Mouse (Mus musculus): ENCODE measurements around the gene Sema6c. TPM values are rescaled to one million over a fixed set of nuclear protein-coding genes. Genes with fewer than 3 reads are reported as not detected.
"Not testable (repeated sequence)": the region's sequence is repeated elsewhere in the genome, so short reads cannot be mapped to it uniquely, and the experiment has no call there.

The Sema6c gene
- 10 to 100 TPM; 15.3 to 15.4 TPM for total RNA-seq (2021)
- long read RNA-seq, experiment 1, partial matches to known transcripts: 8 of 21 reads
- long read RNA-seq, experiment 1, other reads (novel, unspliced or antisense): 12 of 21 reads
- long read RNA-seq, experiment 2, partial matches to known transcripts: 8 of 19 reads
- long read RNA-seq, experiment 2, other reads (novel, unspliced or antisense): 10 of 19 reads

DNA sequence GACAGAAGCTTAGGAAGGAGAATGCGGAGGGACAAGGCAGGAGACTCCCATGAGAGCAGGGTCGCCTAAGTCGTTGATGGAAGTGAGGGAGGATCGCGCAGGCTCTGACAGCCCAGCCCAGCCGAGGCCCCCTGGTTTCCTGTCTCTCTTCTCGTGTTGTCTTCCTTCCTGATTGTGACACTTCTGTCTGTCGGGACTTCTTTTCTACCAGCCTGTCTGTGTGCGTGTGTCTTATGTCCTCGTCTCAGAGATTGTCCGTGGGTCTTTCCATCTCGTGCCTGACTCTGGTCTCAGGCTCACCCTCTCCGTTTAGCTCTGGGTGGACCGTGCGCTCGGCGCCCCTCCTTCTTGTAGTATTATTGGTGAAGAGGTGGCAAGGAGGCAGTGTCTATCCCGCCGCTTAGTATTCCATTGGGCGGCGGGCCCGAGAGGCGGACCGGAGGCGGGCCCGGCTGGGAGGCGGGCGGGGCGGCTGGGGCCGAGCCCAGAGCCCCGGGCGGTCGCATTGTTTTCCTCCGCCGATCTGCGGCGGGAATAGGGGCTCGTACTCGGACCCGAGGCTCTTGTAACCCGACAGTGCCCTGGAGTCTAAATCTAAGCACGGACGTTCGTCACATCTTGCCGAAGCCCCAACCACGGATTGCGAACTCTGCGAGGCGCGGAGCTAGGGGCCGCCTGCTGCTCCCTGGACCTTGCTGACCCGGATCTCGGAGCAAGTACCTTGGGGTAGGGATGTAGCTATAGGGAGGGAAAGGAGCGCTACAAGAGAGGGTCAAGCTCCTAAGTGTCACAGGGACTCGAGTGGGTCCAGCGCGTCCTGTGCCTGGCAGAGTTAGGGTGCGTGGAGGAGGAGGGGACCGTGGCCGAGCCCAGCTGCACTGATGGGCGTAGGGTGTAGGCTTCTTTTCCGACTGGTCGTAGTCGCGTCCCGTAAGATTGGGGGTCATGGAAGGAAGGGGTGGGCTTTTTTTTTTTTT lies at the start of gene Sema6c:
TSS of gene Sema6c (plus strand) at position 471 of the 977 bp plus-strand sequence.
- peak; percentile 64 to 74 for DNase-seq (ENCODE audit: low spot score in 2 of 2)

DNA sequence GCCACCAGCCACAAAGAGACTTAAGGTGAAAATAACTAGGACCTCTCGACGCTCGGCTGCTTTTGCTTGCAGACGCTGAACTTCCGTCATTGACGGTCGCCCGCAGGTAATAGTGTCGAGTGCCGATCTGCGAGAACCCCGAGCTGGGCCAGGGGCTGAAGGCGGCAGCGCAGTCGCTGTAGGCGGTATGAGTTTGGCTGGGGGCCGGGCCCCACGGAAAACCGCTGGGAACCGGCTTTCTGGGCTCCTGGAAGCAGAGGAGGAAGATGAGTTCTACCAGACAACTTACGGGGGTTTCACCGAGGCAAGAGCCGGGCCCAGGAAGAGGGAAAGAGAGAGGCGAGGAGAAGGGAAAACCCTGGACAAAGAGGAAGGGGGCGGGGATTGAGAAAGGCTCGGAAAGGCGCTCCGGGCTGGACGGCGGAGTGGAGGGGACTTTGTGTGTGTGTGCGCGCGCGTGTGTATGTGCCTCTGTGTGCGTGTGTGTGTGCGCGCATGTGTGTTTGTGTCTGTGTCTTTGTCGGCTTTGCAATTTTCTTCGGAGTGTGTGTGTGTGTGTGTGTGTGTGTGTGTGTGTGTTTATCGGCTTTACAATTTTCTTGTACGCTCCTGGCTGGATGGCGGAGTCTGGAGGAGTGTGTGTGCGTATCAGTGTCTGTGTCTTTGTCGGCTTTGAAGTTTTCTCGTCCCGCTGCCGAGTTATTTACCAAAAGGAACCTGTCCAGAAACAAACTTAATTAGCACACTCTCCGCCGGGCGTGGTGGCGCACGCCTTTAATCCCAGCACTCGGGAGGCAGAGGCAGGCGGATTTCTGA lies 49.1 kb upstream of the Sema6c start, which contains the start of gene Vps72:
TSS of gene Vps72 (plus strand) at position 112 of the 816 bp plus-strand sequence.
- DNase-seq (ENCODE audit: low spot score in 2 of 2): peak; percentile 49 to 79

GRCm38 (mm10) chr3:95112760-95113159 lies 47.5 kb upstream of the Sema6c start:
- DNase-seq (ENCODE audit: low spot score in 2 of 2): no peak

GRCm38 (mm10) chr3:95117751-95118150 lies 42.5 kb upstream of the Sema6c start:
- DNase-seq (ENCODE audit: low spot score in 2 of 2): no peak

DNA sequence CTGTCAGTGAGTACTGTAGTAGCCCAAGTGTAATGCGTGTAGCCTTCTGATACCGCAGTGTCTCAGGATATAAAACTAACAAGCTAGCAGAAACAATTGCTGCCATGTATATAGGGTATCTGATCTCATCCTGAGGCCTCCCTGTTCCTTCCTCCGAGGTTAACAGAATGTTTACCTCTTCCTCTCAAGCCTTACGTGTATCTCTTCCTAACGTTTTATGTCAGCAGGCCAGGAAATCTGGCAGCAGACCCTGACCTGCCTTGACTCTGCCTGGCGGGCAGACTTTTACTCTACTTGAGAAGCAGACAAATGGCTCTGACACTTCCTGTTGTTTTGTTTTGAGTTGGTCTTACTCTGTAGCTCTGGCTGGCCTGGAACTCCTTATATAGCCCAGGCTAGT lies 38.7 kb upstream of the Sema6c start:
- no peak for DNase-seq (ENCODE audit: low spot score in 2 of 2)

DNA sequence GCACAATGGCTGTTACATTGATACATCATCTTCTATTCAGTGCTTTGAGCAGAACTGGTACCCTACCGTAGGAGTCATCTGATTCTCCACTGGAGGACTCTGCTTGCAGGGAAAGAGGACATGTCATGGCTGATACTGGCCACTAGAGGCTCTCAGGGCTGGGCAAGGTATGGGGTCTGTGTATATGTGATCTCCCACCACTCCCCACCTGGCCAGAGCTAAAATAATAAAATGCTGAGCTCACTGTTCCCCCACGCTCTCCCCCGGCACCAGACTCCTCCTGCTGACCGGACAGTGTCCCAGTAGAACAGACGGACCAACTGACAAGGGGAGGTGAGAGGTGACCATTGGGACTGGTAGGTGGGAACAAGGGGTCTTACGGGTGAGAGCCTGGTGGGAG lies 36.0 kb upstream of the Sema6c start, which contains the start of gene Tmod4:
TSS of gene Tmod4 (plus strand) at position 231 of the 400 bp plus-strand sequence.
- DNase-seq (ENCODE audit: low spot score in 2 of 2): no peak

DNA sequence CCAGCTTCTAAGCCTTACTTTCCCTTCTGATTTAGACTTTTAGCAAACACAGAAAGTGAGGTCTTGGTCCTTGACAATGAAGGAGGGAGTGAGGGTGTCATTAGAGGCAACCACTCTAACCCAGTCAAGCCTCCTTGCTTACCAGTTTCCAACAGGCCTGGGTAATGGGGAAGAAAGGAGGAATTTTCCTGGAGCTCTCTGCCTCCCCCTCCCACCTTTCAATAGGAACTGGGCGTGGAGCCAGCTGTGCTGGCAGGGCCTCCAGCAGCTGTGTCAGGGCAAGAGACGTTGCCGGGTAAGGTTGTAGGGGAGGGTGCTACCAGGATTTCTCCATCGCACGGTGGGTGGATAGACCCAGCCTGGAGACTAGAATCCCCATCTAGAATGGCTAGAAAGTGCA lies 35.3 kb upstream of the Sema6c start:
- peak in 1 of 2 experiments; percentile 55 for DNase-seq (ENCODE audit: low spot score in 2 of 2)

DNA sequence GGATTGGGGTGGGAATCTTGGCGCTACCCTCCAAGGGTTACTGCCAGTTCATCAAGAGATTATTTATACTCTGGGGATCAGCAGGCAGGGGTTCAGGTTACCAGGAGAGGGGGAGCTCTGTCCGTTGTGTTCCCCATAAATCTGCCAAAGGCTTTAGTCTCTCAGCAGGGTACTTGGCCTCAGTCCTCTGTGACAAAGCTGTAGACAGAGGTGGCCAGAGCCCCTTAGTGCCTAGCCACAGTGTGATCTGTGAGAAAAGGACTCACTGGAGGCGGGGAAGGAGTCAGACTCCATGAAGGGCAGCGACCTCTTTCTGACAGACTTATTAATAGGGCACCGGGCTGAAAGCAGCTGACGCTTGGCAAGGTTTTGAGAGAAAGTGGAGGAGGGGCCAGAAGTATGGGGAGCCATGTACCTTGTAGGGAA lies 31.0 kb upstream of the Sema6c start:
- DNase-seq (ENCODE audit: low spot score in 2 of 2): no peak

- no peak for DNase-seq (ENCODE audit: low spot score in 2 of 2)
These were observed 30.2 kb upstream of the Sema6c start for GRCm38 (mm10) chr3:95130081-95130480.

GRCm38 (mm10) chr3:95132389-95132788 lies 27.9 kb upstream of the Sema6c start:
- not testable (repeated sequence) for DNase-seq (ENCODE audit: low spot score in 2 of 2)

DNA sequence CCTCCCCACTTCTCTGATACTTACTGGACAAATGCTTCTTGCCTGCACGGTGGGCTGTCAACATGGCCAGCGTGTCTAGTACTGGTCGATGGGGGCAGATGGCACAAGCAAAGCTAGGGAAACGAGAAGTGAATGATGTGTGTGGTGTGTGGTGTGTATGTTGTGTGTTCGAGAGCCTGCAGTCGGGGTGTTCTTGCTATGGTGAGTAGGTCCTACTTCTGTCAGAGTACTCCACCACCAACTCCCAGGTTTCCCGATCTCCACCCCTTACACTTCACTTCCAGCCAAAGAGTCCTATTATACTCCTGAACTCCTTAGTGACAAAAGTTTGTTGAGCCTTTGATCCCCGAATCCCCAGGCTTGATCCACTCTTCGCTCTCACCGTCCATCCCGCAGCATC lies 27.1 kb upstream of the Sema6c start:
- no peak for DNase-seq (ENCODE audit: low spot score in 2 of 2)

DNA sequence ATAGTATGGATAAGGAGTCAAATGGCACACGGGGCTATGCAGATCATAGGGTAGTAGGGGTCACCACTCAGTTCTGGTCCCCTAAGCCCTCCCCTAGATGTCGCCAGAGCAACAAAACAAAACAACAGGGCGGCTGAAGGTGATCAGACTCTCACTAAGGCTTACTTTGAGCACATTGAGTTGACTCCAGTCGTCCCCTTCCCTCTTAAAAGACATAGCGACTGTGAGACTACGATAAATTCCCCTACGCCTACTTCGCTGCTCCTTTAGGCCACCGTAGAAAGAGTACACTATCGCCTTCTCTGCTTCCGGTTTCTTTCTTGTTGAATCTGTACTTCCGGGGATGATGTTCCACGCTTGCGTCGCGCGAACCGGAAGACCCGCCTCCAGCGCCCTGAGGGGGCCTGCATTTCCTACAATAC lies 26.6 kb upstream of the Sema6c start, which contains the start of the genes Scnm1 and Lysmd1:
TSS of gene Scnm1 (minus strand) at position 332 of the 422 bp plus-strand sequence.
TSS of gene Lysmd1 (plus strand) at position 409 of the 422 bp plus-strand sequence.
- DNase-seq (ENCODE audit: low spot score in 2 of 2): peak; percentile 37 to 78

DNA sequence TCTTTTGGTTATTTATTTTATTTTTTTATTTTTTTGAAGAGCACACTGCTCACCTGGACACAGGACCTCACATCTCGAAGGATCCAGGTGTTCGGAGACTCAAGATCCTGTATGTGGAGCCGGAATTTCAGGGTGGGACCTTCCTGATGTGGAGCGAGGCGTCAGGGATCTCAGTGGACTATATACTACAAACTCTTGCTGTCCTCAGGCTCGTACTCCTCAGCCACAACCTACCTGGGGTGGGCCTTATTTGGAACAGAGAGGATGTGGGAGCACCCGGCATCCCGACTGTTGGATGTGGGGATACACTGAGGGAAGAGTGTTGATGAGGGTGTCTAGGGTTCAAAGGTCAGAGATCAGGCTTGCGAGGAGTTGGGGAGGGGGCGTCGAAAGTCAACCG lies 26.1 kb upstream of the Sema6c start:
- not testable (repeated sequence) for DNase-seq (ENCODE audit: low spot score in 2 of 2)

GRCm38 (mm10) chr3:95135023-95135422 lies 25.2 kb upstream of the Sema6c start:
- DNase-seq (ENCODE audit: low spot score in 2 of 2): no peak

GRCm38 (mm10) chr3:95135433-95136052 lies 24.7 kb upstream of the Sema6c start:
- DNase-seq (ENCODE audit: low spot score in 2 of 2): no peak

GRCm38 (mm10) chr3:95136336-95136735 lies 23.9 kb upstream of the Sema6c start:
- DNase-seq (ENCODE audit: low spot score in 2 of 2): no peak

DNA sequence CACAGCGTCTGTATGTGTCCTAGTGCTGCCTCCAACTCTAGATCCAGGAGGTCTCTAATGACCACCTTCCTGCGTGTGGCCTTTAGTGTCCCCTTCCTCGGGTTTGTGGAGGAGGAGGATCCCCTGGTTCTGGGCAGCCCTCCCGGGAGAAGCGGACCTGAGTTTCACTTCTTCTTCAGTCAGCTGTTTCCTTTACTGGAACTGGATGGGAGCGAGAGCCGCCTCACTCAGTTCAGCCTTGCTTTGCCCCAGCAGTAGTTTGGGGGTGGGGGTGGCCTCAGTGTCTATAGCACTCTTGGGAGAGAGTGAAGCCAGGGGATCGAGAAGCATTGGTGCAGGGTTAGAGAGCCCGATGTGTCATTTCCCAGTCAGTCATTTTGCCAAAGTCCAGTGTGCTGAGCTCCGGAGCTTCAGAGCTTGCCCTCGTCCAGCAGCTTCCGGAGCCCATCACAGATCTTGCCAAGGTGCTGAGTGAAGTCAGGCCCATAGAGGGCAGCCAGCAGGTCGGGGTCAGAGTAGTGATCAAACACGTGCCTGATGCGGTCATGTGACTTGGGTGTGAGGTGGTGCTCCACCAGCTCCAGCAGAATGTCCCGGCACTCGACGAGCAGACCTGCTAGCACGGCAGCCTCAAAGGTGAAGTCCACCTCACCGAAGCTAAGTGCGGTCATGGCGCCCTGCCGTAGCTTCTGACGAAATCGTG lies 20.5 kb upstream of the Sema6c start:
- DNase-seq (ENCODE audit: low spot score in 2 of 2): no peak

DNA sequence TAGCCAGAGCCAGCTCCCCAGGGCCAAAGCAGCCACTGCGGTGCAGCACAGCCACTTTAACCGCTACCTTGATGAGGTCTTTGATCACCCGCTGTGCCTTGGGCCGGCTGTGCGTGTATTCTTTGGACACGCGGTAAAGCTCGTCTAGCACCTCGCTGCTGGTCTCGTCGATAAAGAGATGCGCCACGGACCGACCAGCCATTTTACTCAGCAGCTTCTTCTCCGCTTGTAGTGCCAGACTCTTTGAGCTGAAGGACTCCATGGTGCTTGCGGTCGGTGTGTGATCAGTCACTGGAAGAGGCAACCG lies 20.0 kb upstream of the Sema6c start:
- DNase-seq (ENCODE audit: low spot score in 2 of 2): no peak

GRCm38 (mm10) chr3:95140795-95141194 lies 19.5 kb upstream of the Sema6c start:
- no peak for DNase-seq (ENCODE audit: low spot score in 2 of 2)

DNA sequence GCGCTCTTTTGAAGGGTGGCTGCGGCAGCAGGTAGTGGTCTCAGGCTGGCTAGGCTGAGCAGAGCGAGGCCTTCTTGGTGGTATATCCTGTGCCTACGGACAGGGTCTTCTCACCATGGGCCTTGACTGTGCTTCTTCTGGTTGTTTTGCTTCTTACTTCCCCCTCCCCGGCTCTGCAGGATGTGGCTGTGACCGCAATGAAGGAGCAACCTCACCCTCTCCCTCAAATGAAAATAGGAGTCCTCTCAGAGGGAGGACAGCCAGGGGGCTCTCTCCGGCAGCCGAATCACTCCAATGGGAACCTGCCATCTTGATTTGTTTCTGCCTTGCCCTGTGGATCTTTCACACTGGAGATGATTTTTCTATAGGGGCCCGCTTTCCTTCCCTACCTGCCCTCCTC lies 18.8 kb upstream of the Sema6c start:
- no peak for DNase-seq (ENCODE audit: low spot score in 2 of 2)
